ENCODE assay signal across 9 mouse cellular contexts in genomic region chr12:8811441-8811871, GRCm38 (mm10). TPM values are rescaled to one million over a fixed set of nuclear protein-coding genes. Genes with fewer than 3 reads are reported as not detected.
DNase-seq lines count a peak whose midpoint lies in the region; ATAC-seq and TF ChIP-seq lines count a peak whose summit lies in the region.
"Had no signal": no experiment of that assay in that cellular context is flagged by ENCODE, and none has a peak within 500 bp of the region (broad histone marks: within the 10 kb centered on the region; RNA-seq: fewer than 3 reads in every experiment).

No protein-coding gene starts in this region.

- no peak for TF ChIP-seq EP300 in heart, adult 2 months (IDR thresholded peaks at IDR 0.05; ENCODE audit: insufficient read depth, low read depth, low read length)

- DNase-seq in heart, adult 2 months: peak; percentile 46 to 51
- no peak for DNase-seq in heart, embryonic 10.5 days (ENCODE audit: low spot score)
- peak; percentile 37 to 52 for DNase-seq in heart, postnatal 14 days
- peak; percentile 36 for DNase-seq in liver, embryonic 11.5 days (ENCODE audit: low spot score)
- no peak for DNase-seq in left cerebral cortex, adult 11 months (ENCODE audit: low spot score)
- no peak for DNase-seq in embryo, embryonic 10 days (ENCODE audit: low spot score)
- no peak for DNase-seq in frontal cortex, postnatal 36 days (ENCODE audit: low spot score in 2 of 2)

- H3K27ac ChIP-seq in heart, adult 2 months: no peak overlapping the region
- H3K27ac ChIP-seq in heart, embryonic 10.5 days: no peak overlapping the region
- H3K27ac ChIP-seq in liver, embryonic 11.5 days (ENCODE audit: low read depth, low read length): no peak overlapping the region
- H3K27ac ChIP-seq in stomach, embryonic 16.5 days (ENCODE audit: low read length): peak overlapping the region; percentile 80

- H3K36me3 ChIP-seq in heart, adult 2 months (ENCODE audit: control insufficient read depth, insufficient read depth, low read length): no peaks in the 10 kb centered on the region
- H3K36me3 ChIP-seq in heart, embryonic 10.5 days: no peaks in the 10 kb centered on the region
- H3K36me3 ChIP-seq in liver, embryonic 11.5 days (ENCODE audit: control insufficient read depth, insufficient read depth, low read length): no peaks in the 10 kb centered on the region
- no peaks in the 10 kb centered on the region for H3K36me3 ChIP-seq in stomach, embryonic 16.5 days (ENCODE audit: control insufficient read depth, insufficient read depth, low read length)
- H3K36me3 ChIP-seq: G1E had no signal

- no peak overlapping the region for H3K4me2 ChIP-seq in liver, embryonic 11.5 days
- H3K4me2 ChIP-seq in stomach, embryonic 16.5 days (ENCODE audit: low read depth, low read length): no peak overlapping the region

- peak; percentile 52 for TF ChIP-seq CTCF in heart, adult 2 months (IDR thresholded peaks at IDR 0.05)

- H3K4me1 ChIP-seq in heart, adult 2 months (ENCODE audit: control insufficient read depth, insufficient read depth, low read length): peaks cover 2% of the 10 kb centered on the region; the same call in 1 of the 2 replicates
- peaks cover 14% of the 10 kb centered on the region for H3K4me1 ChIP-seq in heart, embryonic 10.5 days
- peaks cover 3% of the 10 kb centered on the region; the same call in 1 of the 2 replicates for H3K4me1 ChIP-seq in liver, embryonic 11.5 days (replicated peaks; ENCODE audit: control insufficient read depth, insufficient read depth, low read length)
- peaks cover 13% of the 10 kb centered on the region for H3K4me1 ChIP-seq in stomach, embryonic 16.5 days (ENCODE audit: control insufficient read depth, insufficient read depth, low read length)

- H3K27me3 ChIP-seq in heart, adult 2 months (ENCODE audit: control insufficient read depth, insufficient read depth, low read length): no peaks in the 10 kb centered on the region
- H3K27me3 ChIP-seq in heart, embryonic 10.5 days (ENCODE audit: insufficient read depth, poor library complexity, severe bottlenecking): peaks cover 8% of the 10 kb centered on the region
- H3K27me3 ChIP-seq in liver, embryonic 11.5 days (replicated peaks; ENCODE audit: control insufficient read depth, insufficient read depth, low read length): no peaks in the 10 kb centered on the region
- no peaks in the 10 kb centered on the region for H3K27me3 ChIP-seq in stomach, embryonic 16.5 days (ENCODE audit: control insufficient read depth, insufficient read depth, low read length)

- H3K4me3 ChIP-seq in heart, adult 2 months: no peak overlapping the region
- H3K4me3 ChIP-seq in heart, embryonic 10.5 days: no peak overlapping the region
- no peak overlapping the region for H3K4me3 ChIP-seq in liver, embryonic 11.5 days (ENCODE audit: low read depth, low read length)
- no peak overlapping the region for H3K4me3 ChIP-seq in stomach, embryonic 16.5 days (replicated peaks; ENCODE audit: low read length)

- H3K79me2 ChIP-seq in heart, adult 2 months (replicated peaks; ENCODE audit: control insufficient read depth, insufficient read depth, low read length): no peaks in the 10 kb centered on the region

- peak; percentile 39; the same call in 1 of the 2 replicates for ATAC-seq in liver, embryonic 11.5 days (replicated peaks; ENCODE audit: low FRiP score)
- peak; percentile 94 for ATAC-seq in stomach, embryonic 16.5 days (ENCODE audit: insufficient read depth, low FRiP score)

- WGBS in heart, adult 2 months: 57% methylated on average over 6 of the region's 6 CpGs
- WGBS in heart, embryonic 10.5 days: 67% methylated on average over 6 of the region's 6 CpGs
- WGBS in liver, embryonic 11.5 days: 61% methylated on average over 6 of the region's 6 CpGs
- WGBS in stomach, embryonic 16.5 days: 58% methylated on average over 6 of the region's 6 CpGs

- no peaks in the 10 kb centered on the region for H3K9me3 ChIP-seq in heart, embryonic 10.5 days
- H3K9me3 ChIP-seq in liver, embryonic 11.5 days (ENCODE audit: control insufficient read depth, low read length): no peaks in the 10 kb centered on the region
- H3K9me3 ChIP-seq in stomach, embryonic 16.5 days (replicated peaks; ENCODE audit: control insufficient read depth, low read length): no peaks in the 10 kb centered on the region
- H3K9me3 ChIP-seq: G1E had no signal

- no peak overlapping the region for H3K9ac ChIP-seq in heart, adult 2 months (ENCODE audit: low read depth, low read length)
- no peak overlapping the region for H3K9ac ChIP-seq in liver, embryonic 11.5 days (ENCODE audit: low read depth, low read length)
- 0 out of 2 replicates have a peak overlapping the region, but pooled peaks have one; percentile 1 for H3K9ac ChIP-seq in stomach, embryonic 16.5 days (ENCODE audit: low read length)

- no peak for TF ChIP-seq POLR2A in heart, adult 2 months (IDR thresholded peaks at IDR 0.05; ENCODE audit: insufficient read depth, low read depth, low read length)

- intact Hi-C loops in heart, adult 2 months (cut with DNase I): loop anchor here (5.0 kb wide), 1 partner anchor 39 kb away; the partner anchor contains the start of gene Sdc1
- intact Hi-C loops in heart, postnatal 14 days (cut with DNase I): no loop called here

RNA-seq across cellular contexts. Expression of gene Sdc1, which starts 40.3 kb away (rescaled TPM):
- 1 to 10 TPM; 4.8 to 5.7 TPM for total RNA-seq in heart, adult 2 months (2021)
- 9.1 and 11.0 TPM in 2 replicates for polyA plus RNA-seq in heart, adult 2 months (2012; rRNA removed)
- 44.5 and 75.8 TPM in 2 replicates for polyA plus RNA-seq in heart, embryonic 10.5 days (2016; fragmentation: Nextera tagmentation; extraction: Ambion mirVana)
- total RNA-seq in heart, postnatal 14 days (2021): 10 to 100 TPM; 10.9 to 12.2 TPM
- polyA plus RNA-seq in liver, embryonic 11.5 days (2014; fragmentation: Nextera tagmentation; extraction: Ambion mirVana): 50.2 and 51.6 TPM in 2 replicates
- 181 and 205 TPM in 2 replicates for polyA plus RNA-seq in stomach, embryonic 16.5 days (2015; fragmentation: Nextera tagmentation; extraction: Ambion mirVana)

Comparison
In these comparisons a context has a peak if more than half of its experiments do, and no peak if none do; other contexts are left out.
1. DNase-seq: peak in heart, adult 2 months (2 of 2), heart, postnatal 14 days (2 of 2) and liver, embryonic 11.5 days (single experiment); none in heart, embryonic 10.5 days (single experiment), left cerebral cortex, adult 11 months (single experiment), embryo, embryonic 10 days (single experiment) and frontal cortex, postnatal 36 days (0 of 2).